Mouse (Mus musculus): Measurements from ENCODE around the gene S100a11.

DNA sequence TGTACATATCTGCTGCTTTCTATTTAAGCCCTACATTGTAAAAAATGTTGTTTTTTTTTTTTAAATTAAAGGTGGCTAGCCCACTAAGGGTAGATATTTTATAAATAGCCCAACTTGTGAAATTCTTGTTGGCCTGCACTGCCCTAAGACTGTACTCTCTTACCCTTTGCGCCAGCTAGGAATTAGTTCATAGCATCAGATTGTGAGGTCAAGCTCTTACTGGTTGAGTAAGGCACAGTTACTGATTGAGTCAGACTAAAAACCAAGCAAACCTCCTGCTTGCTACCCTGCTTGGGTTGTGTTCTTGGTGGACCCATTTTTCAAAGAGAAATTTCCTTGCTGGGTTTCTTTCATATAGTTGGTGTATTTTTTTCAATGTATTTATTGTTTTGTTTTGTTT is 8.5 kb upstream of the S100a11 start:
- no peak for TF ChIP-seq CTCF (IDR thresholded peaks at IDR 0.05; ENCODE audit: borderline replicate concordance, insufficient read depth, low read depth, low read length)
- TF ChIP-seq POLR2A (IDR thresholded peaks at IDR 0.05; ENCODE audit: borderline replicate concordance, insufficient read depth, low read length) = no peak
